24 mouse cellular contexts compared by ENCODE assay signal in genomic region chr14:23555647-23556046, GRCm38 (mm10).
DNase-seq lines count a peak whose midpoint lies in the region; ATAC-seq and TF ChIP-seq lines count a peak whose summit lies in the region.
"Had no signal": no experiment of that assay in that cellular context is flagged by ENCODE, and none has a peak within 500 bp of the region (broad histone marks: within the 10 kb centered on the region; RNA-seq: fewer than 3 reads in every experiment).

No protein-coding gene starts in this region.

- peak overlapping the region; percentile 11; the same call in 1 of the 2 replicates for H3K27ac ChIP-seq in embryonic facial prominence, embryonic 13.5 days
- H3K27ac ChIP-seq in embryonic facial prominence, embryonic 10.5 days (replicated peaks): no peak overlapping the region
- no peak overlapping the region for H3K27ac ChIP-seq in midbrain, embryonic 11.5 days (ENCODE audit: low read depth, low read length)
- H3K27ac ChIP-seq in midbrain, embryonic 10.5 days (replicated peaks): no peak overlapping the region
- H3K27ac ChIP-seq in embryonic facial prominence, embryonic 14.5 days (replicated peaks; ENCODE audit: low read depth, low read length): no peak overlapping the region
- H3K27ac ChIP-seq: forebrain, embryonic 13.5 days; forebrain, embryonic 15.5 days had no signal

- TF ChIP-seq POLR2A in myocyte (IDR thresholded peaks at IDR 0.05; ENCODE audit: insufficient read length, low read depth): no peak

- H3K79me2 ChIP-seq in myocyte (ENCODE audit: control insufficient read depth, insufficient read depth): no peaks in the 10 kb centered on the region

- no peaks in the 10 kb centered on the region for H3K36me3 ChIP-seq in embryonic facial prominence, embryonic 13.5 days
- H3K36me3 ChIP-seq in embryonic facial prominence, embryonic 10.5 days (replicated peaks): no peaks in the 10 kb centered on the region
- no peaks in the 10 kb centered on the region for H3K36me3 ChIP-seq in midbrain, embryonic 11.5 days (ENCODE audit: control insufficient read depth, insufficient read depth, low read length)
- H3K36me3 ChIP-seq in midbrain, embryonic 10.5 days: no peaks in the 10 kb centered on the region
- no peaks in the 10 kb centered on the region for H3K36me3 ChIP-seq in embryonic facial prominence, embryonic 14.5 days (ENCODE audit: control insufficient read depth, insufficient read depth, low read length)
- H3K36me3 ChIP-seq in myocyte (ENCODE audit: control insufficient read depth, insufficient read depth): no peaks in the 10 kb centered on the region
- H3K36me3 ChIP-seq: forebrain, embryonic 15.5 days; G1E had no signal

- no peak for ATAC-seq in embryonic facial prominence, embryonic 13.5 days (ENCODE audit: insufficient number of reproducible peaks, insufficient read depth, low FRiP score, low TSS enrichment, low read depth)
- no peak for ATAC-seq in midbrain, embryonic 11.5 days (ENCODE audit: low FRiP score)
- peak; percentile 22; the same call in 1 of the 2 replicates for ATAC-seq in embryonic facial prominence, embryonic 14.5 days (ENCODE audit: low read depth)
- ATAC-seq: activated CD4-positive, CD25-positive, alpha-beta regulatory T cell, adult 4 months; CD4-positive, CD25-positive, alpha-beta regulatory T cell, adult 4 months; forebrain, embryonic 13.5 days; forebrain, embryonic 15.5 days; forebrain, postnatal 0 days; Patski had no signal

- no peak overlapping the region for H3K4me2 ChIP-seq in embryonic facial prominence, embryonic 13.5 days
- no peak overlapping the region for H3K4me2 ChIP-seq in midbrain, embryonic 11.5 days
- H3K4me2 ChIP-seq in embryonic facial prominence, embryonic 14.5 days (ENCODE audit: low read depth, low read length): no peak overlapping the region
- H3K4me2 ChIP-seq in myocyte (ENCODE audit: low read depth): no peak overlapping the region
- H3K4me2 ChIP-seq: forebrain, embryonic 13.5 days; forebrain, embryonic 15.5 days had no signal

- WGBS in embryonic facial prominence, embryonic 13.5 days: 39% methylated on average over 2 of the region's 2 CpGs
- WGBS in embryonic facial prominence, embryonic 10.5 days: 80% methylated on average over 2 of the region's 2 CpGs
- 77% methylated on average over 2 of the region's 2 CpGs for WGBS in midbrain, embryonic 11.5 days
- 86% methylated on average over 2 of the region's 2 CpGs for WGBS in midbrain, embryonic 10.5 days
- WGBS in embryonic facial prominence, embryonic 14.5 days: 51% methylated on average over 2 of the region's 2 CpGs

- no peak for DNase-seq in embryonic facial prominence, embryonic 10.5 days (ENCODE audit: low spot score)
- DNase-seq in midbrain, embryonic 11.5 days (ENCODE audit: low spot score, missing footprints): peak; percentile 61
- no peak for DNase-seq in midbrain, embryonic 10.5 days (ENCODE audit: low spot score)
- DNase-seq in embryonic facial prominence, embryonic 14.5 days (ENCODE audit: low spot score): no peak
- no peak for DNase-seq in urinary bladder, postnatal 36 days (ENCODE audit: low spot score in 2 of 2)
- no peak for DNase-seq in thymus, postnatal 36 days
- DNase-seq: adrenal gland, adult 8-10 months; adrenal gland, postnatal 14 days; adrenal gland, postnatal 36 days; cerebellum, adult 11-12 months; cerebellum, adult 2 months; cerebellum, adult 9-10 months; cerebellum, postnatal 10 days; cerebellum, postnatal 25 days; forebrain, postnatal 0 days had no signal

- H3K4me3 ChIP-seq in embryonic facial prominence, embryonic 13.5 days: no peak overlapping the region
- no peak overlapping the region for H3K4me3 ChIP-seq in embryonic facial prominence, embryonic 10.5 days
- no peak overlapping the region for H3K4me3 ChIP-seq in midbrain, embryonic 11.5 days (ENCODE audit: low read depth, low read length)
- no peak overlapping the region for H3K4me3 ChIP-seq in midbrain, embryonic 10.5 days
- no peak overlapping the region for H3K4me3 ChIP-seq in embryonic facial prominence, embryonic 14.5 days (ENCODE audit: low read depth, low read length)
- H3K4me3 ChIP-seq in myocyte: no peak overlapping the region
- H3K4me3 ChIP-seq: forebrain, embryonic 13.5 days; forebrain, embryonic 15.5 days had no signal

- no peak overlapping the region for H3K9ac ChIP-seq in embryonic facial prominence, embryonic 13.5 days
- H3K9ac ChIP-seq in midbrain, embryonic 11.5 days (ENCODE audit: low read length): no peak overlapping the region
- no peak overlapping the region for H3K9ac ChIP-seq in embryonic facial prominence, embryonic 14.5 days (ENCODE audit: low read depth, low read length)
- H3K9ac ChIP-seq: forebrain, embryonic 13.5 days; forebrain, embryonic 15.5 days; forebrain, postnatal 0 days had no signal

- H3K27me3 ChIP-seq in embryonic facial prominence, embryonic 13.5 days: no peaks in the 10 kb centered on the region
- H3K27me3 ChIP-seq in embryonic facial prominence, embryonic 10.5 days (replicated peaks; ENCODE audit: low read depth, poor library complexity, severe bottlenecking): no peaks in the 10 kb centered on the region
- H3K27me3 ChIP-seq in midbrain, embryonic 11.5 days (ENCODE audit: control insufficient read depth, insufficient read depth, low read length): no peaks in the 10 kb centered on the region
- H3K27me3 ChIP-seq in midbrain, embryonic 10.5 days (ENCODE audit: low read depth, poor library complexity, severe bottlenecking): no peaks in the 10 kb centered on the region
- H3K27me3 ChIP-seq in embryonic facial prominence, embryonic 14.5 days (replicated peaks; ENCODE audit: control insufficient read depth, insufficient read depth, low read length): no peaks in the 10 kb centered on the region
- no peaks in the 10 kb centered on the region for H3K27me3 ChIP-seq in myocyte (ENCODE audit: control insufficient read depth, insufficient read depth, insufficient read length)
- H3K27me3 ChIP-seq: CH12.LX; forebrain, embryonic 13.5 days; forebrain, embryonic 15.5 days had no signal

- no peaks in the 10 kb centered on the region for H3K9me3 ChIP-seq in embryonic facial prominence, embryonic 13.5 days
- H3K9me3 ChIP-seq in embryonic facial prominence, embryonic 10.5 days: no peaks in the 10 kb centered on the region
- H3K9me3 ChIP-seq in midbrain, embryonic 11.5 days (ENCODE audit: control insufficient read depth, low read length): no peaks in the 10 kb centered on the region
- no peaks in the 10 kb centered on the region for H3K9me3 ChIP-seq in midbrain, embryonic 10.5 days (replicated peaks)
- H3K9me3 ChIP-seq in embryonic facial prominence, embryonic 14.5 days (ENCODE audit: control insufficient read depth, low read length): no peaks in the 10 kb centered on the region
- H3K9me3 ChIP-seq: forebrain, embryonic 13.5 days; forebrain, embryonic 15.5 days; G1E had no signal

- H3ac ChIP-seq in myocyte (ENCODE audit: control insufficient read depth, insufficient read length): no peak overlapping the region

- peaks cover 8% of the 10 kb centered on the region for H3K4me1 ChIP-seq in embryonic facial prominence, embryonic 13.5 days
- peaks cover 16% of the 10 kb centered on the region for H3K4me1 ChIP-seq in embryonic facial prominence, embryonic 10.5 days
- H3K4me1 ChIP-seq in midbrain, embryonic 11.5 days (ENCODE audit: control insufficient read depth, insufficient read depth, low read length): no peaks in the 10 kb centered on the region
- peaks cover 23% of the 10 kb centered on the region for H3K4me1 ChIP-seq in midbrain, embryonic 10.5 days
- no peaks in the 10 kb centered on the region for H3K4me1 ChIP-seq in embryonic facial prominence, embryonic 14.5 days (ENCODE audit: control insufficient read depth, insufficient read depth, low read length)
- H3K4me1 ChIP-seq: forebrain, embryonic 15.5 days had no signal

TF ChIP-seq in myocyte, 11 proteins besides CTCF, POLR2A, EP300 and RAD21:
- TF ChIP-seq REST (IDR thresholded peaks at IDR 0.05; ENCODE audit: insufficient read depth, insufficient read length) (no peak), CEBPB (IDR thresholded peaks at IDR 0.05; ENCODE audit: insufficient read depth, poor library complexity, severe bottlenecking) (peak; percentile 71; the same call in 1 of the 2 replicates), TCF12 (IDR thresholded peaks at IDR 0.05; ENCODE audit: insufficient read depth, poor library complexity, severe bottlenecking) (no peak), MYOD1 (IDR thresholded peaks at IDR 0.05; ENCODE audit: control insufficient read depth in 1 of 3, insufficient read length in 2 of 3, low read depth in 2 of 3) (no peak), TCF3 (IDR thresholded peaks at IDR 0.05; ENCODE audit: insufficient read length, low read depth) (no peak)
